Mouse (Mus musculus): ENCODE results near the gene Grik5. TPM values are rescaled to one million over a fixed set of nuclear protein-coding genes. Genes with fewer than 3 reads are reported as not detected.

The Grik5 gene
- polyA plus RNA-seq, 1 experiment, result 9.8 TPM

DNA sequence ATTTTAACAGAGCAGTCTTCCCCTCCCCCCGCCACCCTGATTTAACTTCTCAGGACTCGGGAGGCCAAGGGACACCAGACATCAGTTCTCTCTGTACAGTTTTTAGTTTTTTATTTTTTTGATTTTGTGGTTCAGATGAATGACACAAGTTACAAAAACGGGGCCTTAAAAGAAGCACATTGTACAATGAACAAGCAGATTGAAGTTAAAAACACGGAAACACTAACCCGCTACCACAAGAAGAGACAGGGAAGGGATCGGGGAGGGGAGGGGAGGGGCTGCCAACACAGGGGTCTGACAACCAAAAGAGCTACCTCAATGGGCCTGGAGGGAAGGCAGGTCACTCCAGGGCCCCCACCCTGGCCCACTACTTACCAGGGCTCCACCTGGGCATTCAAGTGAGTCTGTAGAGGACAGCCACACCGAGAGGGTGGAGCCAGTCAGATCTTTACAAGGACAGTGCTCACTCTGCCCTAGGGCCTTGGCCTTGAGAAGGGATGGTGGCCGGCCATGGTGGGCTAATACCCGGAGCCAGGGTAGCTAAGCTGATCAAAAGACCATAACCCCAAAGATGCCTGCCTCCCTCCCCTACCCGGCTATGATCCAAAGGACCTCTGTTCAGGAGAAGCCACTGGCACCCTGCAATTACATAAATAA is 15.2 kb upstream of the Grik5 start:
- no peaks in the 10 kb centered on the region for H3K27me3 ChIP-seq (ENCODE audit: control insufficient read depth, insufficient read depth, insufficient read length)
- no peak overlapping the region for H3ac ChIP-seq (ENCODE audit: control insufficient read depth, insufficient read length, low read depth)
- no peak for TF ChIP-seq CTCF (IDR thresholded peaks at IDR 0.05; ENCODE audit: control insufficient read depth, insufficient read depth, insufficient read length)
- TF ChIP-seq USF1 (IDR thresholded peaks at IDR 0.05; ENCODE audit: low read depth), result no peak
- TF ChIP-seq FOSL1 (IDR thresholded peaks at IDR 0.05; ENCODE audit: insufficient read depth, low read length, poor library complexity, severe bottlenecking), result no peak
- no peak for TF ChIP-seq MAX (IDR thresholded peaks at IDR 0.05)
- no peak for TF ChIP-seq CEBPB (IDR thresholded peaks at IDR 0.05; ENCODE audit: low read depth)
- TF ChIP-seq MYOG (IDR thresholded peaks at IDR 0.05; ENCODE audit: control insufficient read depth, extremely low read depth, insufficient read length), result no peak
- TF ChIP-seq MYOD1 (IDR thresholded peaks at IDR 0.05; ENCODE audit: control insufficient read depth, insufficient read length, low read depth), result no peak
- peaks cover 1% of the 10 kb centered on the region for H3K79me2 ChIP-seq (ENCODE audit: control insufficient read depth, insufficient read depth)
- H3K79me3 ChIP-seq (ENCODE audit: low read depth), result peaks cover 2% of the 10 kb centered on the region
- no peak overlapping the region for H3K4me3 ChIP-seq (ENCODE audit: insufficient read depth, poor library complexity, severe bottlenecking)
- peaks cover 18% of the 10 kb centered on the region for H3K36me3 ChIP-seq (ENCODE audit: control insufficient read depth, insufficient read depth)

DNA sequence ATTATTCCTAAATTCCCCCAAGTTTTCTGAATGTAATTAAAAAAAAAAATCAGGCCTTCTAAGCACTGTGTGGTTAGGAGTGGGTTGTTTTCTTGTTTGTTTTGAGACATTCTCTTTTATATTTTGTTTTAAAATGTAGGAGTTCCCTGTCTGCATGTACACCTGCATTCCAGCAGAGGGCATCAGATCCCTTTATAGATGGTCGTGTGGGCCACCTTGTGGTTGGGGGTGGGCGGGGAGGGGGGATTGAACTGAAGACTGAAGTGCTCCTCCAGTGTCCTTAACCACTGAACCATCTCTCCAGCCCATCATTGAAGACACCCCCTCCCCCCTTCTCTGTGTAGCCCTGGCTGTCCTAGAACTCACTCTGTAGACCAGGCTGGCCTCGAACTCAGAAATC is 14.5 kb upstream of the Grik5 start:
- no peak for TF ChIP-seq MYOG (IDR thresholded peaks at IDR 0.05; ENCODE audit: control insufficient read depth, extremely low read depth, insufficient read length)
- no peak for TF ChIP-seq MAX (IDR thresholded peaks at IDR 0.05)
- no peak for TF ChIP-seq MYOD1 (IDR thresholded peaks at IDR 0.05; ENCODE audit: control insufficient read depth, insufficient read length, low read depth)
- no peak for TF ChIP-seq CEBPB (IDR thresholded peaks at IDR 0.05; ENCODE audit: low read depth)
- TF ChIP-seq CTCF (IDR thresholded peaks at IDR 0.05; ENCODE audit: control insufficient read depth, insufficient read depth, insufficient read length), result no peak
- no peak for TF ChIP-seq USF1 (IDR thresholded peaks at IDR 0.05; ENCODE audit: low read depth)
- Histone ChIP-seq H3K36me3 (ENCODE audit: control insufficient read depth, insufficient read depth) (peaks cover 25% of the 10 kb centered on the region), H3K79me2 (ENCODE audit: control insufficient read depth, insufficient read depth) (peaks cover 8% of the 10 kb centered on the region), H3K79me3 (ENCODE audit: low read depth) (peaks cover 2% of the 10 kb centered on the region), H3K27me3 (ENCODE audit: control insufficient read depth, insufficient read depth, insufficient read length) (no peaks in the 10 kb centered on the region), H3K4me3 (ENCODE audit: insufficient read depth, poor library complexity, severe bottlenecking) (no peak overlapping the region), H3ac (ENCODE audit: control insufficient read depth, insufficient read length, low read depth) (no peak overlapping the region)

DNA sequence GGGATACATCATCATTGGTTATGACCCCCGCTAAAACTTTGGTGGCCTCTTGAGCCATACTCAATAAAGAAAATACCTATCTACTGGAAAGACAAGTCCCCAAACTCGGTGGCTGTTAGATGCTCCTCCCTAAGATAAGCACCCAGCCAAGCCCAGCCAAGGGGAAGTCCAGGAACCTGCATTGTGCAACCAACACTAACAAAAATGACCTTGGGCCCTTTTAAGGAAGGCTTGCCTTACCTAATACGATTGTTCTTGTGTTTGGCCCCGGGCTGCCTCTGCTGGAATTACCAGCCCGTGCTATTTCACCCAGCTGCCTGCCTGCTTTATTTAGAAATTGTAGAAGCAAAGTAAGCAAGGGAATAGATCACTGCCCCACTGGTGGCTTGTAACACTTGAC is 12.5 kb upstream of the Grik5 start:
- H3K4me3 ChIP-seq (ENCODE audit: insufficient read depth, poor library complexity, severe bottlenecking), result no peak overlapping the region
- H3K36me3 ChIP-seq (ENCODE audit: control insufficient read depth, insufficient read depth), result peaks cover 39% of the 10 kb centered on the region
- H3K79me2 ChIP-seq (ENCODE audit: control insufficient read depth, insufficient read depth), result peaks cover 20% of the 10 kb centered on the region
- H3K79me3 ChIP-seq (ENCODE audit: low read depth), result peaks cover 5% of the 10 kb centered on the region
- TF ChIP-seq MYOD1 (IDR thresholded peaks at IDR 0.05; ENCODE audit: control insufficient read depth, insufficient read length, low read depth) (no peak), CEBPB (IDR thresholded peaks at IDR 0.05; ENCODE audit: low read depth) (no peak), MYOG (IDR thresholded peaks at IDR 0.05; ENCODE audit: control insufficient read depth, extremely low read depth, insufficient read length) (no peak), CTCF (IDR thresholded peaks at IDR 0.05; ENCODE audit: control insufficient read depth, insufficient read depth, insufficient read length) (no peak), FOSL1 (IDR thresholded peaks at IDR 0.05; ENCODE audit: insufficient read depth, low read length, poor library complexity, severe bottlenecking) (no peak), USF1 (IDR thresholded peaks at IDR 0.05; ENCODE audit: low read depth) (no peak), MAX (IDR thresholded peaks at IDR 0.05) (no peak)
- no peak overlapping the region for H3ac ChIP-seq (ENCODE audit: control insufficient read depth, insufficient read length, low read depth)
- H3K27me3 ChIP-seq (ENCODE audit: control insufficient read depth, insufficient read depth, insufficient read length), result no peaks in the 10 kb centered on the region

DNA sequence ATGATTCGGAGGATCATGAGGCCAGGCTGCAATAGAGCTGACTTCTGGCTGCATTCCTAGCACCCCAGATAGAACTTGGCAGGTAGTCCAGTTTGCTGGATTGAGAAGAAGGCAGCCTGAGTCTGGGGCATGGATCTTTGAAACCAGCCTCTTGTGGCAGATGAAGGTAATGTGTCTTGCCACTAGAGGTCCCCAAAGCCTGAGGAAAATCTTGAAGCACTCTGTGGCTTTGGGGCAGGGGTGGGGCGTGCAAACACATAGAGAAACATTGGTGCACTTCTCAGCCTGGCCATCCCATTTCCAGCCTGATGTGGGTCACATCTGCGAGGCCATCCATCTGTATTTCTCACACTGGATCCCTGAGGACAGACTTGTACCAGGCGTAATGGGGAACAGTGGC is 10.4 kb upstream of the Grik5 start:
- no peak for TF ChIP-seq FOSL1 (IDR thresholded peaks at IDR 0.05; ENCODE audit: insufficient read depth, low read length, poor library complexity, severe bottlenecking)
- TF ChIP-seq MYOG (IDR thresholded peaks at IDR 0.05; ENCODE audit: control insufficient read depth, extremely low read depth, insufficient read length), result no peak
- TF ChIP-seq CEBPB (IDR thresholded peaks at IDR 0.05; ENCODE audit: low read depth), result no peak
- TF ChIP-seq USF1 (IDR thresholded peaks at IDR 0.05; ENCODE audit: low read depth), result no peak
- no peak for TF ChIP-seq MAX (IDR thresholded peaks at IDR 0.05)
- TF ChIP-seq MYOD1 (IDR thresholded peaks at IDR 0.05; ENCODE audit: control insufficient read depth, insufficient read length, low read depth), result no peak
- no peak for TF ChIP-seq CTCF (IDR thresholded peaks at IDR 0.05; ENCODE audit: control insufficient read depth, insufficient read depth, insufficient read length)
- peaks cover 41% of the 10 kb centered on the region for H3K79me2 ChIP-seq (ENCODE audit: control insufficient read depth, insufficient read depth)
- H3ac ChIP-seq (ENCODE audit: control insufficient read depth, insufficient read length, low read depth), result no peak overlapping the region
- H3K79me3 ChIP-seq (ENCODE audit: low read depth), result peaks cover 25% of the 10 kb centered on the region
- H3K4me3 ChIP-seq (ENCODE audit: insufficient read depth, poor library complexity, severe bottlenecking), result no peak overlapping the region
- H3K36me3 ChIP-seq (ENCODE audit: control insufficient read depth, insufficient read depth), result peaks cover 45% of the 10 kb centered on the region
- no peaks in the 10 kb centered on the region for H3K27me3 ChIP-seq (ENCODE audit: control insufficient read depth, insufficient read depth, insufficient read length)

DNA sequence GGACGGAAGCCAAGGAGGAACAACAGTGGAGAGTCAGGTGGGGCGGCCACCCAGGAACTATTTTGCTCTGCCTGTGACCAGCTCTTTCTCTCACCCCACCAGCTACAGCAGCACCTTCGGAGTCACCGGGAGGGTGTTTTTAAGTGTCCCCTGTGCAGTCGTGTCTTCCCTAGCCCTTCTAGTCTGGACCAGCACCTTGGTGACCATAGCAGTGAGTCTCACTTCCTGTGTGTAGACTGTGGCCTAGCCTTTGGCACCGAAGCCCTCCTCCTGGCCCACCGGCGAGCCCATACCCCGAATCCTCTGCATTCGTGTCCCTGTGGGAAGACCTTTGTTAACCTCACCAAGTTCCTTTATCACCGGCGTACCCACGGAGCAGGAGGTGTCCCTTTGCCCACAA is 8.3 kb upstream of the Grik5 start:
- Histone ChIP-seq H3K79me2 (ENCODE audit: control insufficient read depth, insufficient read depth) (peaks cover 46% of the 10 kb centered on the region), H3K36me3 (ENCODE audit: control insufficient read depth, insufficient read depth) (peaks cover 45% of the 10 kb centered on the region), H3K27me3 (ENCODE audit: control insufficient read depth, insufficient read depth, insufficient read length) (no peaks in the 10 kb centered on the region), H3K79me3 (ENCODE audit: low read depth) (peaks cover 25% of the 10 kb centered on the region), H3K4me3 (ENCODE audit: insufficient read depth, poor library complexity, severe bottlenecking) (no peak overlapping the region), H3ac (ENCODE audit: control insufficient read depth, insufficient read length, low read depth) (no peak overlapping the region)
- TF ChIP-seq FOSL1 (IDR thresholded peaks at IDR 0.05; ENCODE audit: insufficient read depth, low read length, poor library complexity, severe bottlenecking), result no peak
- no peak for TF ChIP-seq CEBPB (IDR thresholded peaks at IDR 0.05; ENCODE audit: low read depth)

- Histone ChIP-seq H3K27me3 (ENCODE audit: control insufficient read depth, insufficient read depth, insufficient read length) (no peaks in the 10 kb centered on the region), H3K36me3 (ENCODE audit: control insufficient read depth, insufficient read depth) (peaks cover 45% of the 10 kb centered on the region), H3K4me3 (ENCODE audit: insufficient read depth, poor library complexity, severe bottlenecking) (no peak overlapping the region), H3K79me2 (ENCODE audit: control insufficient read depth, insufficient read depth) (peaks cover 46% of the 10 kb centered on the region), H3K79me3 (ENCODE audit: low read depth) (peaks cover 25% of the 10 kb centered on the region), H3ac (ENCODE audit: control insufficient read depth, insufficient read length, low read depth) (no peak overlapping the region)
- TF ChIP-seq USF1 (IDR thresholded peaks at IDR 0.05; ENCODE audit: low read depth), result no peak
- no peak for TF ChIP-seq CEBPB (IDR thresholded peaks at IDR 0.05; ENCODE audit: low read depth)
- TF ChIP-seq CTCF (IDR thresholded peaks at IDR 0.05; ENCODE audit: control insufficient read depth, insufficient read depth, insufficient read length), result no peak
- no peak for TF ChIP-seq MYOD1 (IDR thresholded peaks at IDR 0.05; ENCODE audit: control insufficient read depth, insufficient read length, low read depth)
- no peak for TF ChIP-seq FOSL1 (IDR thresholded peaks at IDR 0.05; ENCODE audit: insufficient read depth, low read length, poor library complexity, severe bottlenecking)
- TF ChIP-seq MYOG (IDR thresholded peaks at IDR 0.05; ENCODE audit: control insufficient read depth, extremely low read depth, insufficient read length), result no peak
- no peak for TF ChIP-seq MAX (IDR thresholded peaks at IDR 0.05)
Measured at GRCm38 (mm10) chr7:25079496-25080026, 7.4 kb upstream of the Grik5 start.

Data from C2C12 (cell line).